Mouse (Mus musculus): ENCODE data around the gene Gm45015.

DNA sequence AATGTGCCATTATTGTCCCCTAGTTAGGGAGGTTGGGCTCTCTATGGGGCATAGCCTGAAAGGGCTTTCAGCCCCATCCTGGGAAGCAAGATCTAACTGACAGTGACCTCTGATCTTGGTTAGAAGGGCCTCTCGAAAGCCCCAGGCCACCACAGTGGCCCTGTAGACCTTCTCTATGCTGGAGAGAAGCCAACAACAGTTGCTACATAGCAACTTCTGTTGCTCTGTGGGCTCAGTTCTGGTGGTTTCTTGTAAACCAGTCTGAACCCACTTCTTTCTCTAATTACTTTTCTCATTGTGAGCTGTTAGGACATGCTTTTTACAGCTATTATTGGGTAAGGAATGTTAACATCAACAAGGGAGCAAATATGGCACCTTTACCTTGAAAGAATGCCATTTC is 20.1 kb upstream of the Gm45015 start:
- TF ChIP-seq CTCF (IDR thresholded peaks at IDR 0.05; ENCODE audit: low read depth) (no peak), EP300 (IDR thresholded peaks at IDR 0.05; ENCODE audit: low read depth) (no peak)

Data from liver, postnatal 0 days (tissue).